Mouse (Mus musculus) C2C12 (cell line): ENCODE results near the gene Nr5a2. TPM values are rescaled to one million over a fixed set of nuclear protein-coding genes. Genes with fewer than 3 reads are reported as not detected.

Source experiments
- H3K27me3 ChIP-seq: one replicate; pipeline ENCODE4 v1.6.1; 2011; ENCODE audit not compliant: control insufficient read depth, insufficient read depth, insufficient read length
- H3K36me3 ChIP-seq: one replicate; pipeline ENCODE4 v1.6.1; 2011; ENCODE audit not compliant: control insufficient read depth, insufficient read depth
- H3K4me3 ChIP-seq: one replicate; pipeline ENCODE4 v1.5.1; 2011; ENCODE audit warnings: mild to moderate bottlenecking, control low read depth; ENCODE audit not compliant: poor library complexity, insufficient read depth, severe bottlenecking
- H3K79me2 ChIP-seq: one replicate; pipeline ENCODE4 v1.6.1; 2011; ENCODE audit not compliant: control insufficient read depth, insufficient read depth
- H3K79me3 ChIP-seq: one replicate; pipeline ENCODE4 v1.6.1; 2011; ENCODE audit warnings: low read depth, control low read depth
- H3ac ChIP-seq: one replicate; pipeline ENCODE3; 2011; ENCODE audit warnings: low read depth; ENCODE audit not compliant: control insufficient read depth, insufficient read length
- CEBPB ChIP-seq: IDR thresholded peaks from one replicate; pipeline ENCODE4 v1.6.1; 2011; ENCODE audit warnings: low read depth, mild to moderate bottlenecking, control low read depth, moderate library complexity
- CTCF ChIP-seq: IDR thresholded peaks from one replicate; pipeline ENCODE4 v1.5.1; 2011; ENCODE audit not compliant: control insufficient read depth, insufficient read depth, insufficient read length
- FOSL1 ChIP-seq: IDR thresholded peaks from one replicate; pipeline ENCODE4 v1.8.0; 2011; ENCODE audit warnings: mild to moderate bottlenecking, low read length; ENCODE audit not compliant: poor library complexity, insufficient read depth, severe bottlenecking
- MAX ChIP-seq: IDR thresholded peaks from one replicate; pipeline ENCODE4 v1.6.1; 2011; ENCODE audit warnings: mild to moderate bottlenecking, control low read depth
- MYOD1 ChIP-seq: IDR thresholded peaks from one replicate; pipeline ENCODE4 v1.6.1; 2011; ENCODE audit warnings: low read depth; ENCODE audit not compliant: control insufficient read depth, insufficient read length
- MYOG ChIP-seq: IDR thresholded peaks from one replicate; pipeline ENCODE4 v1.6.1; 2011; ENCODE audit not compliant: control insufficient read depth, insufficient read length; ENCODE audit errors: extremely low read depth
- USF1 ChIP-seq: IDR thresholded peaks from one replicate; pipeline ENCODE4 v1.6.1; 2011; ENCODE audit warnings: low read depth, mild to moderate bottlenecking, control low read depth, moderate library complexity
- polyA plus RNA-seq: library from polyadenylated mRNA; unstranded; fragments of >200 nt; fragmentation: generic; extraction: Trizol; gene quantifications from one replicate; pipeline ENCODE4 v1.2.1, GENCODE M21; 2012; ENCODE audit warnings: missing spikeins

Gene Nr5a2
- polyA plus RNA-seq, 1 experiment: not detected

DNA sequence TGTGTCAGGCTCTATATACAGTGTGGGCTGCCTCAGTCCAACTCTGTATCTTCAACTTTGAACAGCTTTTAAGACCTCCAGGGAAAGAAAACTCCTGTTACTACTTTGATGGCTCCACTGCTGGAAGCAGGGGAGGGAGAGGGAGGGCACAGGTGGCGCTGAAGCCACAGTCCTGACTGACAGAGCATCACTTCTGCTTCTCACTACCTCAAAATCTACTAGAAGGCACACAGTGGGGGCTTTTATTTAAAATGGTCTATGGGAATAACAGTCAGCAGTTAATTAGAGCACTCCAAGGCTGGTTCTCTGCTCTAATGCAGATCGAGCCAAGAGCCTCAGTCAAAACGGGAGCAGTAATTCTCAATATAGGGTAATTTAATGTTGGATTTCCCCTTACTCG is 40.2 kb downstream of the Nr5a2 start:
- no peak overlapping the region for H3ac ChIP-seq
- H3K79me3 ChIP-seq: no peaks in the 10 kb centered on the region
- H3K79me2 ChIP-seq: no peaks in the 10 kb centered on the region
- H3K36me3 ChIP-seq: no peaks in the 10 kb centered on the region
- no peaks in the 10 kb centered on the region for H3K27me3 ChIP-seq
- no peak overlapping the region for H3K4me3 ChIP-seq
- TF ChIP-seq CTCF: no peak
- no peak for TF ChIP-seq USF1
- TF ChIP-seq MAX: no peak
- TF ChIP-seq CEBPB: no peak
- TF ChIP-seq MYOD1: no peak
- no peak for TF ChIP-seq FOSL1
- TF ChIP-seq MYOG: no peak

GRCm38 (mm10) chr1:136918791-136919190 is 41.5 kb downstream of the Nr5a2 start:
- Histone ChIP-seq H3K79me3 (no peaks in the 10 kb centered on the region), H3K36me3 (no peaks in the 10 kb centered on the region), H3ac (no peak overlapping the region), H3K79me2 (no peaks in the 10 kb centered on the region), H3K4me3 (no peak overlapping the region), H3K27me3 (no peaks in the 10 kb centered on the region)
- TF ChIP-seq MAX: no peak
- TF ChIP-seq CEBPB: no peak
- no peak for TF ChIP-seq CTCF
- TF ChIP-seq USF1: no peak
- TF ChIP-seq MYOD1: no peak
- no peak for TF ChIP-seq FOSL1
- no peak for TF ChIP-seq MYOG

- TF ChIP-seq MYOD1 (no peak), MYOG (no peak), CTCF (no peak), MAX (no peak), USF1 (no peak), CEBPB (no peak), FOSL1 (no peak)
- H3K27me3 ChIP-seq: no peaks in the 10 kb centered on the region
- H3K79me3 ChIP-seq: no peaks in the 10 kb centered on the region
- no peak overlapping the region for H3ac ChIP-seq
- H3K79me2 ChIP-seq: no peaks in the 10 kb centered on the region
- no peaks in the 10 kb centered on the region for H3K36me3 ChIP-seq
- no peak overlapping the region for H3K4me3 ChIP-seq
Observed at GRCm38 (mm10) chr1:136915438-136915837, 44.8 kb downstream of the Nr5a2 start.

DNA sequence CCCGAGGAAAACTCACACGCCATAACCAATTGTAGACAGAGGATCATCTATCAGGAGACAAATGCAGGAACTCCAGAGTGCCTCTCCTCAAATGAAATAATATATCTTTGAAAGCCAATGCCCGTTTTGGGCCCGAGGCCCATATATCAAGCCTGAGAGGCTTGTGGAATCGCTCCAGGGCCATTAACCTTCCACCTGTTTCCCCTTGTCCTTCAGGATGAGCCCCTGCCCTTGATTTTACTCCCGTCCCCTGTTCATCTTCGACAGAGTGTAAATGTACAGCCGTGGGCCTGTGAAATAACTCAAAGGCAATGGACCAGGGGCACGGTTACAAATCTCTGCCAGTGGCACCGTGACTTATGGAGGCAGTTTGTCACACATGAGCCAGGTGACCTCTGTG is 48.3 kb downstream of the Nr5a2 start:
- H3K79me2 ChIP-seq: no peaks in the 10 kb centered on the region
- no peaks in the 10 kb centered on the region for H3K79me3 ChIP-seq
- TF ChIP-seq FOSL1 (no peak), MYOG (no peak), MYOD1 (no peak), CTCF (no peak), USF1 (no peak), MAX (no peak), CEBPB (no peak)
- no peaks in the 10 kb centered on the region for H3K27me3 ChIP-seq
- H3K4me3 ChIP-seq: no peak overlapping the region
- no peak overlapping the region for H3ac ChIP-seq
- no peaks in the 10 kb centered on the region for H3K36me3 ChIP-seq

- Histone ChIP-seq H3K4me3 (no peak overlapping the region), H3K79me3 (no peaks in the 10 kb centered on the region), H3K36me3 (no peaks in the 10 kb centered on the region), H3K27me3 (no peaks in the 10 kb centered on the region), H3K79me2 (no peaks in the 10 kb centered on the region), H3ac (no peak overlapping the region)
- TF ChIP-seq MAX (no peak), CTCF (no peak), CEBPB (no peak), USF1 (no peak), MYOD1 (no peak), FOSL1 (no peak), MYOG (no peak)
Observed at GRCm38 (mm10) chr1:136911594-136911860, 48.7 kb downstream of the Nr5a2 start.

DNA sequence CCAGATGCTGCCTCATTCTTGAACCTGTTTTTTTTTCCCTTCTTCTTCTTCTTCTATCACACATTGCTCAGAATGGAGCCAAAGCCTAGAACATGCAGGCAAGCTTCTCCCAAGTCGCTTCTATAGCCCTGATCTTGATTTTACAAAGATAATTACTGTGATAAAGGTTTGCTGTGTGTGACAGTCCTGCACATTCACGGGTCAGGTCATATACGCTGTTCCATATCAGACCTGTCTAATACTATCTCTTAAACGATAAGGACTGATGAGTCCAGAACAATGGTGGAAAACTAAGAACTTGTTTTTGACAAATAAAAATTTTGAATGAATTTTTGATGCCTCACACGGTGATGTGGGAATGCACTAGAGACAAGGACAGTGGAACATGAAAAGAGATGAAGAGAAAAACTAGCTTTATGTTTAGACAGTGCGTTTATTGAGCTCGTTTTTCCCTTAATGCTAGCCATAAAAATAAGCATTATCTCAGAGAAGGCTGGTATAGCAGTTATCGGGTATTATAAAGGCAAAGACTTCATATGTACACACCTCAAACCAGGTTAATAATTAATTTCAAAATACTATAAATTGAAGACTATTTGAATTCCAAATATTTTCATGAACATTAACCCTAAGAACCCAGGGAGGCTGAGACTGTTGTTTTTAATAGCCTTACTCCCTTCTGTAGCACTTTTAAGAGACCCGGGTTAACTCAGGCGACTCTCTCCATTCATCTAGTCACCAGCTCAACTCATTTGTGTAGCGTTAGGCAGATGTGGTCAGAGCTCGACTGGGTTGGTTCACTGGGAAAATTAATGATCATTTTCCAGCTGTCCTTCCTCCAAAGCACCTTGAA is 49.3 kb downstream of the Nr5a2 start:
- Histone ChIP-seq H3K79me3 (no peaks in the 10 kb centered on the region), H3K27me3 (no peaks in the 10 kb centered on the region), H3K36me3 (no peaks in the 10 kb centered on the region), H3ac (no peak overlapping the region), H3K79me2 (no peaks in the 10 kb centered on the region), H3K4me3 (no peak overlapping the region)
- no peak for TF ChIP-seq CTCF
- TF ChIP-seq MYOD1: no peak
- TF ChIP-seq CEBPB: no peak
- TF ChIP-seq MYOG: no peak
